Mouse (Mus musculus) embryonic facial prominence, embryonic 11.5 days (tissue): ENCODE measurements around the gene Hs6st3. TPM values are rescaled to one million over a fixed set of nuclear protein-coding genes. Genes with fewer than 3 reads are reported as not detected.

ENCODE experiments used
- ATAC-seq: fragments of 200-750 bp; cut with Nextera tagmentation; replicated peaks from 2 replicates; pipeline ENCODE4 v1.8.0; 2017; ENCODE audit warnings: low read depth; ENCODE audit not compliant: insufficient number of reproducible peaks, low FRiP score, low TSS enrichment
- DNase-seq: peaks from one replicate; pipeline ENCODE4 v3.0.0-alpha.2; 2015; ENCODE audit warnings: low spot score
- H3K27ac ChIP-seq: fragments of 300-500 bp; sonication (generic); replicated peaks from 2 replicates; pipeline ENCODE4 v1.5.1; 2014; ENCODE audit warnings: mild to moderate bottlenecking, low read depth, low read length, control low read depth
- H3K27me3 ChIP-seq: fragments of 300-500 bp; sonication (generic); 2 replicates; pipeline ENCODE4 v1.6.1; 2014; ENCODE audit warnings: mild to moderate bottlenecking, low read length, moderate library complexity, mixed read lengths; ENCODE audit not compliant: control insufficient read depth, insufficient read depth
- H3K36me3 ChIP-seq: fragments of 300-500 bp; sonication (generic); replicated peaks from 2 replicates; pipeline ENCODE4 v1.6.1; 2014; ENCODE audit warnings: low read depth, mild to moderate bottlenecking, low read length, moderate library complexity, mixed read lengths; ENCODE audit not compliant: control insufficient read depth, insufficient read depth
- H3K4me1 ChIP-seq: fragments of 300-500 bp; sonication (generic); 2 replicates; pipeline ENCODE4 v1.6.1; 2014; ENCODE audit warnings: low read length, mixed read lengths; ENCODE audit not compliant: control insufficient read depth, insufficient read depth
- H3K4me2 ChIP-seq: fragments of 300-500 bp; sonication (generic); 2 replicates; pipeline ENCODE4 v1.6.1; 2014; ENCODE audit warnings: low read depth, mild to moderate bottlenecking, control low read depth, low read length, moderate library complexity
- H3K4me3 ChIP-seq: fragments of 300-500 bp; sonication (generic); 2 replicates; pipeline ENCODE4 v1.5.1; 2014; ENCODE audit warnings: low read depth, low read length, control low read depth
- H3K9ac ChIP-seq: fragments of 300-500 bp; sonication (generic); replicated peaks from 2 replicates; pipeline ENCODE4 v1.6.1; 2014; ENCODE audit warnings: mild to moderate bottlenecking, control low read depth, low read length
- H3K9me3 ChIP-seq: fragments of 300-500 bp; sonication (generic); replicated peaks from 2 replicates; pipeline ENCODE4 v1.6.1; 2016; ENCODE audit warnings: mild to moderate bottlenecking, low read length, inconsistent platforms, mixed read lengths; ENCODE audit not compliant: control insufficient read depth
- WGBS: fragments of 180-500 bp; shearing (Covaris S2); extraction: QIAGEN DNeasy Blood & Tissue Kit; methylation state at CpG from one replicate; pipeline ENCODE4 v1.1.7; 2014; 5-methylcytosine and 5-hydroxymethylcytosine counted together
- polyA plus RNA-seq: library from polyadenylated mRNA; unstranded; fragments of >200 nt; fragmentation: Nextera tagmentation; extraction: Ambion mirVana; gene quantifications from 2 replicates; pipeline ENCODE4 v1.2.1, GENCODE M21; 2014

Gene Hs6st3
- polyA plus RNA-seq, 1 experiment from 2014 or later: 0.24 TPM

DNA sequence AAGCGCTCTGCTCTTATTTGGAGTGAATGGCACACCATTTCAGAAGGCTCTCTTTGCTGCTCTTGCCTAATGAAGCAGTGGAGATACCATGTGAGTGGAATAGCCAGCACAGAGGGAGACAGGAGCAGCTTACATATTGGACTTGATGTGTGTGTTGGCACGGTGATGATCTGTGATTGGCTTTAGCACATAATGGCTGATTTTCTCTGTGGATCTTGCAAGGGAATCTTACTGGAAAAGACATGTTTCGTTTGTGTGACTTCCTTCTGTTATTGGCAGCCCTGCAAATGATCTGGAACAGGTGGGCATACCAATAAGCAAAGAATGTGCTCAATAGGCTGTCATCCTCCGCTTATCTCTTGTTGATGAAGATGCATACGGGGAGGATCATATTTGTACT, 326.2 kb downstream of the Hs6st3 start:
- no peak overlapping the region for H3K4me3 ChIP-seq
- no peak overlapping the region for H3K27ac ChIP-seq
- no peaks in the 10 kb centered on the region for H3K36me3 ChIP-seq
- H3K27me3 ChIP-seq: no peaks in the 10 kb centered on the region
- ATAC-seq (no peak), DNase-seq (no peak)
- H3K4me1 ChIP-seq: no peaks in the 10 kb centered on the region
- H3K4me2 ChIP-seq: no peak overlapping the region
- WGBS: 84% methylated on average over 5 of the region's 5 CpGs
- no peak overlapping the region for H3K9ac ChIP-seq
- H3K9me3 ChIP-seq: no peaks in the 10 kb centered on the region

DNA sequence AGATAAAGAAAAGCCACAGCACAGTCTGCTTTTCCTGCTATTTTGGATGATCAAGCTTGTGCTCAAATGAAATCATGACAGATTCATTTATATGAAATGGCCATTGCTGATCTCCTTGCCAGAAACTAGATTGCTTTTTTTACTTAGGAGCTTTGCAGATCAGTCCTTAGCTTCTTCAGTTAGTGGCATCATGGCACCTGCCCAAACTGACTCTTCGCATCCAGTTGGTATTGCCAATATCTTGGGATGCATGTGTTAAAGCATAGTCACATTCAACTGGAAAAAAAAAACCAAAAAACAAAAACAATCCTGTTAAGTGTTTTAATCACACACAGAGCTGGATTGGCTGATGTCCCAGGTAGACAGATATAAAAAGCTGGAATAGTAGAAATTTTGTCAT, 326.7 kb downstream of the Hs6st3 start:
- no peak overlapping the region for H3K9ac ChIP-seq
- H3K4me3 ChIP-seq: no peak overlapping the region
- DNase-seq (no peak), ATAC-seq (no peak)
- H3K36me3 ChIP-seq: no peaks in the 10 kb centered on the region
- no peaks in the 10 kb centered on the region for H3K4me1 ChIP-seq
- no peaks in the 10 kb centered on the region for H3K27me3 ChIP-seq
- no peaks in the 10 kb centered on the region for H3K9me3 ChIP-seq
- 95% methylated on average over 1 of the region's 1 CpGs for WGBS
- no peak overlapping the region for H3K4me2 ChIP-seq
- H3K27ac ChIP-seq: no peak overlapping the region

DNA sequence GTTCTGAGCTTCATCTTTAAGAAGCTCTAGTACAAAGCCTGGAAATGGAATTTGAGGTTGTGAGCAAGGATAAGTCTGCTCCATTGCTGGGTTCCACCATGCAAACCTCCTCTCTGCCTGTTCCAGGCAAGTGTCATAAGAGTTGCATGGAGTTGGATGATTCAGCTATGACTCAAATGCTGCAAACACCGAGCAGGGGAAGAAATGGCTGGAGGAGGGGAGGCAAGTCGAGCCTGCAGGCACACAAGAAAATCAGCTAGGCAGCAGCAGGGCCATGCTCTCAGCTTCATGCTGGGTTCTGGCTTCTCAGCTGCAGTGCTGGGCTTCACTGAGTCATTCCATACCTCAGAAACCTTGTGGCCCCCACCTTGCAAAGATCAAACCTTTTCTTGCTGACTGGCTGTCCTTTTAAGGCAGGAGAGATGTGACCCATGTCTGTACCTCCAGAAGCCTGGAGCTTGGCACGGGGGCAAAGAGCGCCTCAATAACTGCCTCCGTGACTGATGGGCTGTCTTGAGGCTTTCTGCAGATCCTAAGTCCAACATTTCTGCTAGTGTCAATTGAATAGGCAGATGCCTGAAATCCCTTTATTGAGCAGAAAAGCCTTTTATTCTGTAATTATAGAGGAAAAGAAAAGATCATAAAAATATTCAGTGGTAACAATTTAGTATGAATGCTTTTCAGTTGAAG, 328.9 kb downstream of the Hs6st3 start:
- 74% methylated on average over 5 of the region's 5 CpGs for WGBS
- Histone ChIP-seq H3K4me2 (no peak overlapping the region), H3K27me3 (no peaks in the 10 kb centered on the region), H3K4me3 (no peak overlapping the region), H3K36me3 (no peaks in the 10 kb centered on the region), H3K27ac (no peak overlapping the region), H3K9ac (no peak overlapping the region), H3K9me3 (no peaks in the 10 kb centered on the region), H3K4me1 (no peaks in the 10 kb centered on the region)
- no peak for ATAC-seq
- no peak for DNase-seq

DNA sequence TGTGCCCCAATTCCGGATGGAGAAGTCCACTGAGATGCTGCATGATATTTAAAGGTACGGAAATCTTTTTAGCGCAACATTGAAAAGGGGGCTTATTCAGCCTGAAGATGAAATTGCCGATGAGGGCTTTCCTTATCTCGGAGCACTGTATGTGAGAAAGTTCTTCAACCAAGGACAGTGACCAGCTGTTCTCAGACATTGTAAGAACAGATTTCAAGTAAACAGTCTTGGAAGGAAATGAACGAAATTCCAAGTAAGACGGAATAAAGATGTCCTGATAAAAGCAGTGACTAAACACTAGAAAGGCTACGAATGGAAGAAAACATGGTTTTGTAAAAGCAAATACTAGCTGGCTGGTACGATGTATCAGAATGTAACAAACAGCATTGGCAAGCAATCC, 338.4 kb downstream of the Hs6st3 start:
- Histone ChIP-seq H3K27ac (no peak overlapping the region), H3K27me3 (no peaks in the 10 kb centered on the region), H3K9me3 (no peaks in the 10 kb centered on the region), H3K4me2 (no peak overlapping the region), H3K4me3 (no peak overlapping the region), H3K36me3 (no peaks in the 10 kb centered on the region), H3K4me1 (no peaks in the 10 kb centered on the region), H3K9ac (no peak overlapping the region)
- ATAC-seq (no peak), DNase-seq (no peak)
- WGBS: 90% methylated on average over 9 of the region's 9 CpGs

DNA sequence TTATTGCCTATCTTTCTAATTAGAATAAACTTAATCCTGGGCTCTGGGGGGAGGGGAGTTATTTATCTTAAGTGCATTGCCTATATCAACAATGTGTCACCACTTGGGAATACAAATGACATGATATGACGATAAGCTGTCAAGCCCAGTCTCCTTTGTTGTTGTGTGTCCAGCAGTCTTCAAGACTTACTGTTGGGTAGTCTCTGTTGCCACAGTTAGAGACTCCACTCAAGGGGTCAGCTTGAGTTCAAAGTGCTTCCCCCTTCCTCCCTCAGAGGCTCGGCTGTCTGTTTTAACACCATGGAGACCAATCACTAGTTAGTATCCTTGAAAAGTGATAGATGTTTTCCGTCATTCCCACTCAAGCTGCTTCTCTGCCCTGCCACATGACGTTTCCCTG, 339.7 kb downstream of the Hs6st3 start:
- ATAC-seq (no peak), DNase-seq (no peak)
- 75% methylated on average over 4 of the region's 4 CpGs for WGBS
- Histone ChIP-seq H3K9ac (no peak overlapping the region), H3K4me2 (no peak overlapping the region), H3K4me3 (no peak overlapping the region), H3K36me3 (no peaks in the 10 kb centered on the region), H3K4me1 (no peaks in the 10 kb centered on the region), H3K9me3 (no peaks in the 10 kb centered on the region), H3K27ac (no peak overlapping the region), H3K27me3 (no peaks in the 10 kb centered on the region)

DNA sequence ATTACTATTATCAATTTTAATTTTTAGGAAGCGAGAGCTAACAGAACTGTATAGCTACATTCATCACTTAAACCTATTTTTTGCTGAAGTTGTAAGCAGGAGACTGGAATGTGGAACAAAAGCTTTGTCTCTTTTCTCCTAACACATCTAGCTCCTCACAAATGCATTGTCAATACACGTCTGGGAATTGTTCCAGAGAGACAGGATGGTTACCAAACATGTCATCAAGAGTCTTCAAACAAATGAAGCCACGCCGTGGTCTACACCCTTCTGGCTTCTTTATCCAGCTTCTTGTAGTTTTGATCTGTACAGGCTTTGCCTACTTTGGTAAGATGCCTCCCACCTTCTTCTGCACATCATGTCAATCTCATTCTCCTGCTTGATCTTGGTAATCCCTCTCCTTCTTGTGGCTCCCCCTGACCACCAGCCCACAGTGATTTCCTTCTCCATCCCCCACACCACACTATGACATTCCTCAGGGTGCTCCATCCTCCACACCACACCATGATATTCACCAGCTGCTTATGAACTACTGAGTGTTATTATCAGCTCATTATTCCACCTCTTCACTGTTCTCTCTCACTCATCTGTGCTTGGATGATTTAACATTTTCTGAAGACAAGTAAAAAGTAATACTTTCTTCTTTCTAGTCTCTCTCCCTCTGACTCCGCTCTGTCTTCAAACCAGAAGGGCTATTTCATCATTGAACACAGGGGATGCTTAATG, 351.0 kb downstream of the Hs6st3 start:
- no peak overlapping the region for H3K4me3 ChIP-seq
- H3K36me3 ChIP-seq: no peaks in the 10 kb centered on the region
- no peaks in the 10 kb centered on the region for H3K27me3 ChIP-seq
- no peak for ATAC-seq
- H3K4me1 ChIP-seq: no peaks in the 10 kb centered on the region
- no peak overlapping the region for H3K4me2 ChIP-seq
- no peaks in the 10 kb centered on the region for H3K9me3 ChIP-seq
- no peak for DNase-seq
- no peak overlapping the region for H3K9ac ChIP-seq
- H3K27ac ChIP-seq: no peak overlapping the region
- 88% methylated on average over 5 of the region's 5 CpGs for WGBS

DNA sequence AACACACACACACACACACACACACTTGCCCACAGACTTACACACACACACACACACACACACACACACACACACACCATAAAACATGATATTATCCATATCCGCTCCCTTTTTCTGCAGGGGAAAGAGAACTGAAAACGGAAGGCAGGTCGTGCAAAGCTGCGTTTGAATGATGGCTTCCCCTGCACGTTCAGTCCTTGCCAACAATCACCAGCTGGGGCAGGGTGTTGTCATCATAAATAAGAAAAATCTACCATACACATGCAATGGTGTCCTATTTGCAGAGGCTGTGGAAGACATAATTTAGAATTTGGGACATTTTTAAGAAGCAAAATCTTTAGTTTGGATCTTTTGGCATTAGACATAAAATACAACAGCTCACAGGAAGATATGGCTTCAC, 382.5 kb downstream of the Hs6st3 start:
- Histone ChIP-seq H3K36me3 (no peaks in the 10 kb centered on the region), H3K4me2 (no peak overlapping the region), H3K9me3 (no peaks in the 10 kb centered on the region), H3K9ac (no peak overlapping the region), H3K4me1 (no peaks in the 10 kb centered on the region), H3K27me3 (no peaks in the 10 kb centered on the region), H3K4me3 (no peak overlapping the region), H3K27ac (no peak overlapping the region)
- DNase-seq: no peak
- WGBS: 85% methylated on average over 5 of the region's 5 CpGs
- ATAC-seq: no peak

DNA sequence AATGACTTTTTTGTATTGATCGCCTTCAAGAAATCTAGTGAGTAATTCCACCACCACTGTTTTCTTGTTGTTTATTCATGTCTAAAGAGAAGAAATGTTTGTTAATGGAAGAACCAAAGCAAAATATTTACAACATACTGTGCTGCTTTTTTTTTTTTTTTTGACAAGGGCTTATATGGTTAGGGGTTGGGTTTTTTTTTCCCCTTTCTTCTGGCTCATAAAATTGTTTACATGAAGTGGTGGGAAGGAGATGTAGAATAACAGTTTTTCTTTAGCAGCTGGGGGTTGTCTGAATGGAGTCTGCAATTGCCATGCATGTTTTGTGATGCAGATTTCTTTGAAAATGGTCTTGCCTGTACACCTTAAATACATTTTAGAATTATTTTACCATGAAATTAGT, 382.9 kb downstream of the Hs6st3 start:
- H3K9ac ChIP-seq: no peak overlapping the region
- H3K36me3 ChIP-seq: no peaks in the 10 kb centered on the region
- no peak overlapping the region for H3K4me3 ChIP-seq
- H3K27me3 ChIP-seq: no peaks in the 10 kb centered on the region
- H3K4me1 ChIP-seq: no peaks in the 10 kb centered on the region
- DNase-seq: no peak
- H3K4me2 ChIP-seq: no peak overlapping the region
- no peak overlapping the region for H3K27ac ChIP-seq
- 93% methylated on average over 1 of the region's 1 CpGs for whole genome bisulfite sequencing
- no peak for ATAC-seq
- no peaks in the 10 kb centered on the region for H3K9me3 ChIP-seq
